Comparison of ENCODE assay signal across 8 mouse cellular contexts in genomic region chr9:106159784-106160301, GRCm38 (mm10). TPM values are rescaled to one million over a fixed set of nuclear protein-coding genes. Genes with fewer than 3 reads are reported as not detected.
DNase-seq lines count a peak whose midpoint lies in the region; ATAC-seq and TF ChIP-seq lines count a peak whose summit lies in the region.

No protein-coding gene starts in this region.

- H3K79me3 ChIP-seq in C2C12 (ENCODE audit: low read depth): no peaks in the 10 kb centered on the region

- peak overlapping the region; percentile 70 for H3ac ChIP-seq in C2C12 (ENCODE audit: control insufficient read depth, insufficient read length, low read depth)

- WGBS in heart, embryonic 11.5 days (ENCODE audit: insufficient replicate concordance): 2% methylated on average over 24 of the region's 24 CpGs
- WGBS in kidney, embryonic 15.5 days: 4% methylated on average over 24 of the region's 24 CpGs
- WGBS in limb, embryonic 15.5 days: 2% methylated on average over 24 of the region's 24 CpGs
- WGBS in midbrain, postnatal 0 days: 2% methylated on average over 24 of the region's 24 CpGs

- no peaks in the 10 kb centered on the region for H3K36me3 ChIP-seq in C2C12 (ENCODE audit: control insufficient read depth, insufficient read depth)
- H3K36me3 ChIP-seq in heart, embryonic 11.5 days (ENCODE audit: control insufficient read depth, insufficient read depth, low read length): no peaks in the 10 kb centered on the region
- no peaks in the 10 kb centered on the region for H3K36me3 ChIP-seq in kidney, embryonic 15.5 days
- peaks cover 4% of the 10 kb centered on the region for H3K36me3 ChIP-seq in limb, embryonic 15.5 days
- no peaks in the 10 kb centered on the region for H3K36me3 ChIP-seq in midbrain, postnatal 0 days (ENCODE audit: insufficient read depth, low read length)

- TF ChIP-seq CTCF in C2C12 (IDR thresholded peaks at IDR 0.05; ENCODE audit: control insufficient read depth, insufficient read depth, insufficient read length): no peak
- TF ChIP-seq CTCF in brain, embryonic 14.5 days (IDR thresholded peaks at IDR 0.05; ENCODE audit: borderline replicate concordance, extremely low read depth, insufficient read depth, insufficient read length): no peak
- TF ChIP-seq CTCF in midbrain, postnatal 0 days (IDR thresholded peaks at IDR 0.05): no peak

- no peaks in the 10 kb centered on the region for H3K27me3 ChIP-seq in C2C12 (ENCODE audit: control insufficient read depth, insufficient read depth, insufficient read length)
- no peaks in the 10 kb centered on the region for H3K27me3 ChIP-seq in heart, embryonic 11.5 days (ENCODE audit: control insufficient read depth, insufficient read depth, low read length)
- H3K27me3 ChIP-seq in kidney, embryonic 15.5 days: no peaks in the 10 kb centered on the region
- H3K27me3 ChIP-seq in limb, embryonic 15.5 days: 0 out of 2 replicates have a peak, but pooled peaks cover 3% of the 10 kb centered on the region
- no peaks in the 10 kb centered on the region for H3K27me3 ChIP-seq in midbrain, postnatal 0 days (ENCODE audit: insufficient read depth, low read length)

- H3K4me1 ChIP-seq in heart, embryonic 11.5 days (ENCODE audit: control insufficient read depth, insufficient read depth, low read length): peaks cover 5% of the 10 kb centered on the region; the same call in 1 of the 2 replicates
- peaks cover 9% of the 10 kb centered on the region for H3K4me1 ChIP-seq in kidney, embryonic 15.5 days
- peaks cover 6% of the 10 kb centered on the region for H3K4me1 ChIP-seq in limb, embryonic 15.5 days
- H3K4me1 ChIP-seq in midbrain, postnatal 0 days (ENCODE audit: insufficient read depth, low read length): no peaks in the 10 kb centered on the region; the same call in 1 of the 2 replicates

- peak overlapping the region; percentile 84 for H3K27ac ChIP-seq in heart, embryonic 11.5 days (ENCODE audit: low read depth, low read length)
- H3K27ac ChIP-seq in kidney, embryonic 15.5 days: peak overlapping the region; percentile 97
- peak overlapping the region; percentile 94 for H3K27ac ChIP-seq in limb, embryonic 15.5 days
- peak overlapping the region; percentile 95 for H3K27ac ChIP-seq in midbrain, postnatal 0 days (ENCODE audit: low read depth, low read length)

- DNase-seq in brain, embryonic 14.5 days (ENCODE audit: low read depth): peak; percentile 96
- DNase-seq in midbrain, postnatal 0 days (ENCODE audit: low spot score): peak; percentile 97
- DNase-seq in spleen, postnatal 10 days (ENCODE audit: low spot score in 2 of 2): peak; percentile 85 to 91

- peak; percentile 17; the same call in 1 of the 2 replicates for TF ChIP-seq POLR2A in brain, embryonic 14.5 days (IDR thresholded peaks at IDR 0.05; ENCODE audit: borderline replicate concordance, extremely low read depth, insufficient read depth, insufficient read length, poor library complexity, severe bottlenecking)

- H3K4me2 ChIP-seq in heart, embryonic 11.5 days: peak overlapping the region; percentile 69
- H3K4me2 ChIP-seq in kidney, embryonic 15.5 days: peak overlapping the region; percentile 69
- H3K4me2 ChIP-seq in limb, embryonic 15.5 days: peak overlapping the region; percentile 56
- peak overlapping the region; percentile 50 for H3K4me2 ChIP-seq in midbrain, postnatal 0 days (ENCODE audit: low read depth, low read length, poor library complexity, severe bottlenecking)

- ATAC-seq in erythroblast, adult 5-6 weeks (replicated peaks; ENCODE audit: low FRiP score, poor library complexity, severe bottlenecking): peak; percentile 91
- peak; percentile 84 for ATAC-seq in heart, embryonic 11.5 days (replicated peaks; ENCODE audit: insufficient number of reproducible peaks, low FRiP score, low TSS enrichment)
- peak; percentile 86 for ATAC-seq in kidney, embryonic 15.5 days (replicated peaks; ENCODE audit: low FRiP score)
- ATAC-seq in limb, embryonic 15.5 days (ENCODE audit: insufficient number of reproducible peaks, low FRiP score, low TSS enrichment, low read depth): peak; percentile 61
- ATAC-seq in midbrain, postnatal 0 days (ENCODE audit: low FRiP score): peak; percentile 75

- peak overlapping the region; percentile 49 for H3K4me3 ChIP-seq in C2C12 (ENCODE audit: insufficient read depth, poor library complexity, severe bottlenecking)
- peak overlapping the region; percentile 51 for H3K4me3 ChIP-seq in heart, embryonic 11.5 days (ENCODE audit: low read depth, low read length)
- peak overlapping the region; percentile 67 for H3K4me3 ChIP-seq in kidney, embryonic 15.5 days (replicated peaks)
- H3K4me3 ChIP-seq in limb, embryonic 15.5 days: peak overlapping the region; percentile 62
- peak overlapping the region; percentile 45 for H3K4me3 ChIP-seq in midbrain, postnatal 0 days (ENCODE audit: low read depth, low read length)

- no peaks in the 10 kb centered on the region for H3K79me2 ChIP-seq in C2C12 (ENCODE audit: control insufficient read depth, insufficient read depth)

- peak overlapping the region; percentile 77 for H3K9ac ChIP-seq in heart, embryonic 11.5 days (ENCODE audit: low read depth, low read length)
- H3K9ac ChIP-seq in kidney, embryonic 15.5 days: peak overlapping the region; percentile 62
- peak overlapping the region; percentile 65 for H3K9ac ChIP-seq in limb, embryonic 15.5 days
- H3K9ac ChIP-seq in midbrain, postnatal 0 days (replicated peaks; ENCODE audit: low read length, poor library complexity, severe bottlenecking): peak overlapping the region; percentile 66

- no peaks in the 10 kb centered on the region for H3K9me3 ChIP-seq in heart, embryonic 11.5 days (replicated peaks; ENCODE audit: control insufficient read depth, low read length)
- H3K9me3 ChIP-seq in kidney, embryonic 15.5 days (replicated peaks): no peaks in the 10 kb centered on the region
- no peaks in the 10 kb centered on the region for H3K9me3 ChIP-seq in limb, embryonic 15.5 days
- no peaks in the 10 kb centered on the region for H3K9me3 ChIP-seq in midbrain, postnatal 0 days (ENCODE audit: low read length)

TF ChIP-seq in C2C12, 6 proteins besides CTCF, POLR2A, EP300 and RAD21:
- no peak for TF ChIP-seq MYOG (IDR thresholded peaks at IDR 0.05; ENCODE audit: control insufficient read depth, extremely low read depth, insufficient read length)
- TF ChIP-seq USF1 (IDR thresholded peaks at IDR 0.05; ENCODE audit: low read depth): peak; percentile 9

RNA-seq across cellular contexts. Expression of gene Glyctk, which starts 1.9 kb away (rescaled TPM):
- 1.4 TPM for polyA plus RNA-seq in C2C12 (2012; fragmentation: generic; extraction: Trizol)
- 1.3 and 1.6 TPM in 2 replicates for polyA plus RNA-seq in brain, embryonic 14.5 days (2012; rRNA removed)
- 0.84 TPM in 1 of 2 replicates, not detected in the other for total RNA-seq in erythroblast, adult 5-6 weeks (2015; ENCODE audit: low replicate concordance)
- 0.60 TPM in 1 of 2 replicates, not detected in the other for total RNA-seq in erythroblast, adult 5-6 weeks (2017; ENCODE audit: low replicate concordance)
- polyA plus RNA-seq in heart, embryonic 11.5 days (2014; fragmentation: Nextera tagmentation; extraction: Ambion mirVana): 0.57 and 1.1 TPM in 2 replicates
- 7.9 and 9.4 TPM in 2 replicates for polyA plus RNA-seq in kidney, embryonic 15.5 days (2015; fragmentation: Nextera tagmentation; extraction: Ambion mirVana)
- polyA plus RNA-seq in limb, embryonic 15.5 days (2015; fragmentation: Nextera tagmentation; extraction: Ambion mirVana): 2.5 TPM in 2 replicates
- total RNA-seq in midbrain, postnatal 0 days (2014; rRNA removed): 0.66 and 0.94 TPM in 2 replicates
- 0.75 and 0.90 TPM in 2 replicates for polyA plus RNA-seq in midbrain, postnatal 0 days (2015; fragmentation: Nextera tagmentation; extraction: Ambion mirVana)

RNA-seq across cellular contexts. Expression of gene Wdr82, which starts 10.9 kb away (rescaled TPM):
- 49.6 TPM for polyA plus RNA-seq in C2C12 (2012; fragmentation: generic; extraction: Trizol)
- polyA plus RNA-seq in brain, embryonic 14.5 days (2012; rRNA removed): 169 and 175 TPM in 2 replicates
- total RNA-seq in erythroblast, adult 5-6 weeks (2015; ENCODE audit: low replicate concordance): 16.5 and 18.6 TPM in 2 replicates
- 19.7 and 23.3 TPM in 2 replicates for total RNA-seq in erythroblast, adult 5-6 weeks (2017; ENCODE audit: low replicate concordance)
- 22.7 and 24.4 TPM in 2 replicates for polyA plus RNA-seq in heart, embryonic 11.5 days (2014; fragmentation: Nextera tagmentation; extraction: Ambion mirVana)
- 21.9 and 28.3 TPM in 2 replicates for polyA plus RNA-seq in kidney, embryonic 15.5 days (2015; fragmentation: Nextera tagmentation; extraction: Ambion mirVana)
- polyA plus RNA-seq in limb, embryonic 15.5 days (2015; fragmentation: Nextera tagmentation; extraction: Ambion mirVana): 23.5 and 29.2 TPM in 2 replicates
- total RNA-seq in midbrain, postnatal 0 days (2014; rRNA removed): 245 and 261 TPM in 2 replicates
- 30.6 and 31.7 TPM in 2 replicates for polyA plus RNA-seq in midbrain, postnatal 0 days (2015; fragmentation: Nextera tagmentation; extraction: Ambion mirVana)

RNA-seq across cellular contexts. Expression of gene Ppm1m, which starts 39.7 kb away (rescaled TPM):
- 42.8 TPM for polyA plus RNA-seq in C2C12 (2012; fragmentation: generic; extraction: Trizol)
- polyA plus RNA-seq in brain, embryonic 14.5 days (2012; rRNA removed): 24.1 and 26.7 TPM in 2 replicates
- 6.9 and 11.7 TPM in 2 replicates for total RNA-seq in erythroblast, adult 5-6 weeks (2015; ENCODE audit: low replicate concordance)
- total RNA-seq in erythroblast, adult 5-6 weeks (2017; ENCODE audit: low replicate concordance): 9.0 and 17.0 TPM in 2 replicates
- polyA plus RNA-seq in heart, embryonic 11.5 days (2014; fragmentation: Nextera tagmentation; extraction: Ambion mirVana): 20.6 and 23.5 TPM in 2 replicates
- polyA plus RNA-seq in kidney, embryonic 15.5 days (2015; fragmentation: Nextera tagmentation; extraction: Ambion mirVana): 49.0 and 55.1 TPM in 2 replicates
- 48.6 and 52.2 TPM in 2 replicates for polyA plus RNA-seq in limb, embryonic 15.5 days (2015; fragmentation: Nextera tagmentation; extraction: Ambion mirVana)
- 16.2 and 27.7 TPM in 2 replicates for total RNA-seq in midbrain, postnatal 0 days (2014; rRNA removed)
- polyA plus RNA-seq in midbrain, postnatal 0 days (2015; fragmentation: Nextera tagmentation; extraction: Ambion mirVana): 18.5 and 21.3 TPM in 2 replicates

RNA-seq across cellular contexts. Expression of gene Twf2, which starts 43.1 kb away (rescaled TPM):
- polyA plus RNA-seq in C2C12 (2012; fragmentation: generic; extraction: Trizol): 54.7 TPM
- 51.1 and 63.8 TPM in 2 replicates for polyA plus RNA-seq in brain, embryonic 14.5 days (2012; rRNA removed)
- 11.7 and 20.5 TPM in 2 replicates for total RNA-seq in erythroblast, adult 5-6 weeks (2015; ENCODE audit: low replicate concordance)
- 18.5 and 25.8 TPM in 2 replicates for total RNA-seq in erythroblast, adult 5-6 weeks (2017; ENCODE audit: low replicate concordance)
- 55.6 and 62.2 TPM in 2 replicates for polyA plus RNA-seq in heart, embryonic 11.5 days (2014; fragmentation: Nextera tagmentation; extraction: Ambion mirVana)
- polyA plus RNA-seq in kidney, embryonic 15.5 days (2015; fragmentation: Nextera tagmentation; extraction: Ambion mirVana): 67.0 and 73.4 TPM in 2 replicates
- 60.0 and 68.5 TPM in 2 replicates for polyA plus RNA-seq in limb, embryonic 15.5 days (2015; fragmentation: Nextera tagmentation; extraction: Ambion mirVana)
- 60.1 and 78.3 TPM in 2 replicates for total RNA-seq in midbrain, postnatal 0 days (2014; rRNA removed)
- polyA plus RNA-seq in midbrain, postnatal 0 days (2015; fragmentation: Nextera tagmentation; extraction: Ambion mirVana): 41.6 and 47.4 TPM in 2 replicates

Comparison
In these comparisons a context has a peak if more than half of its experiments do, and no peak if none do; other contexts are left out.
1. Peak in every context shown above with its lines: DNase-seq, ATAC-seq, H3K4me3 ChIP-seq and H3K27ac ChIP-seq.